Mouse (Mus musculus): ENCODE measurements around the gene Zswim5. TPM values are rescaled to one million over a fixed set of nuclear protein-coding genes. Genes with fewer than 3 reads are reported as not detected.

Gene Zswim5
- 0.12 TPM for total RNA-seq (2023)

DNA sequence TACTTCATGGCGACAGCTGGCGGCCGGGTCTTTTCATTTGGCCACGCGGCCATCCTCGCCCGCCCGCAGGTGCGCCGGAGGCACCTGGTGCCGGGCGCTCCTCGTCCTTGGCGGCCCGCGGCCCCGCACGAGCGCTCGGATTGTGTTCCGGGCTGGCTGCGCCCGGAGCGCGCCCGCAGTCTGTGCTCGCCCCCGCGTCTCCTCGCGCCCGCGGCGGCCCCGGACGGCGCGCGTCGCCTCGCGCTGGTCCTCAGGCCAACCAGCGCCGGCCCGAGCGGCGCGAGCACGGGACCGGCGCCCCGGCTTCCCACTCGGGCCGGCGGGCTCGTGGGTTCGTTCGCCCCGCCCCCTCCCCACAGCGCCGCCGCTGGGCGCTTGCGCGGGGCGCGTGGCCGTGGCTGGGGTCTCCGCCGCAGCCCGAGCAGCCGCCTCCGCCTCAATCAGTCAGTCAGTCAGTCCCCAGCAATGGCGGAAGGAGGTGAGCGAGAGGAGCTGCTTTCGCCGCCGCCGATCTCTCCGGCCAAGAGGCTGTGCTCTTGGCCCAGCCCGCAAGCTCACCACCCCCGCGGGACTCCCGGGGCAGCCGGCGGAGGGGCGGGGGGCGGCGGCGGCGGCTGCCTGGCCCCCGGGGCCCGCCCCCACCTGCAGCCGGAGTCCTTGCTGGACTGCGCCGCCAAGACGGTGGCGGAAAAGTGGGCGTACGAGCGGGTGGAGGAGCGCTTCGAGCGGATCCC is at the start of gene Zswim5:
Zswim5 (plus strand) TSS at position 382 of the 734 bp plus-strand sequence.

DNA sequence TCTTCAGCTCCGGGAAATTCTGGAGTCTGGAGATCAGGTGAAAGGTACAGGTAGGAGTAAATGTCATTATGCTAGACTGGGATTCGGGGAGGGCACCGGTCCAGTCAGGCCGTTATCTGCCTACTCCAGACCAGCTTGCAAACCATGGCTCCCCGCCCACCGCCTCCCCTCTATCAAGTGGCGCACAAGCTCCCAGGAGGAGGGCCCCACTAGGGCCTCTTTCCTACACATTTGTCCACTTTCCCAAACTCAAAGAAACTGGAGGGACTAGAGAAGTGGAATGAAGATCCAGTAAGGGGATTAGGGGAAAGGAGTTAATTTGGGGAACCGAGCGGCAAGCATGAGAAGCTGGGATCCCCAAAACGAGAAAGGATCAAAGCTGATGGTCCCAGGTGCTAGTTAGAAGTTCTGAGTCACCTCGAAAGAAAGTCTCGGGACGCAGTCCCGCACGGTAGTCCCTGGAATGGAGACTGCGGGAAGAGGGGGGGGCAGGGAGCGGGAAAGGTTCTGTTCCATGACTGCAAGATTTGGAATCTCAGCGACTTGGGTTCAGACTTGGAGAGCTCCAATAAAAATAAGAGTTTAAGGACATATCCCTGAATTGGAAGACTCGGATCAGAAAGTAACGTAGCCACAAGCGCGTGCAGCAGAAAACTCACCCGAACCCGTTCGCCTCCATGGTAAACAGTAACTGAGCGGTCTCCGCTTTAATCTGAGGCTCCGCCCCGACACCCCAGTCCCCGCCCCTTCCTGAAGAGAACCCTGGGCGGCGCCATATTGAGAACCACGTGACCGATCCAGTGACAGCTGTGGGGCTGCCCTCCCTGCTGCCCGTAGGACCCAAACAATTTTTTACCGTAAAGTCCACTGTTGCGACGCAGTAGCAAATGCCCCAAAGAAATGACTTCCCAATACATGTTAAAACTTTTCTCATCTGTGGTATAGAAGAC is 116.8 kb downstream of the Zswim5 start, which contains the start of gene Urod:
Urod (minus strand) TSS at position 742 of the 950 bp plus-strand sequence.

DNA sequence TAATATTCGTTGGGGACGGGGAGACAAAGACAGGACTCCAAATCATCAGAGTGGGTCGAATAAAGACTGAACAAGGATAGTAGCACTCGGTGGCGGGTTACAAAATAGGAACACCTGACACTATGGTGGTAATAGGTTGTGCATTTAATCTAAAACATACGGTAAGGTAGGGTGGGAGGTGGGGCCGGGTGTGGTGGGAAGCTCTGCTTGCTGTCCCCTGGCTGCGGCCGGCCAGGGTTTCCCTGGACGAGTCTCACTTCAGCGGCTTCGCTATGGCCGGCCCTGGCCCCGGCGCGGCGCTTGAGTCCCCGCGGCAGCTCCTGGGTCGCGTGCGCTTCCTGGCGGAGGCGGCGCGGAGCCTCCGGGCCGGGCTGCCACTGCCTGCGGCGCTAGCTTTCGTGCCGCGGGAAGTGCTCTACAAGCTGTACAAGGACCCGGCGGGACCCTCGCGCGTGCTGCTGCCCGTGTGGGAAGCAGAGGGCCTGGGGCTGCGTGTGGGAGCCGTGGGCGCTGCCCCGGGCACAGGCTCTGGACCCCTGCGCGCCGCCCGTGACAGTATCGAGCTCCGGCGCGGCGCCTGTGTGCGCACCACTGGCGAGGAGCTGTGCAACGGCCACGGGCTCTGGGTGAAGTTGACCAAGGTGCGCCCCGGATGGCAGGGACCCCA is 118.1 kb downstream of the Zswim5 start, which contains the start of gene Hectd3:
Hectd3 (plus strand) TSS at position 187 of the 667 bp plus-strand sequence.

DNA sequence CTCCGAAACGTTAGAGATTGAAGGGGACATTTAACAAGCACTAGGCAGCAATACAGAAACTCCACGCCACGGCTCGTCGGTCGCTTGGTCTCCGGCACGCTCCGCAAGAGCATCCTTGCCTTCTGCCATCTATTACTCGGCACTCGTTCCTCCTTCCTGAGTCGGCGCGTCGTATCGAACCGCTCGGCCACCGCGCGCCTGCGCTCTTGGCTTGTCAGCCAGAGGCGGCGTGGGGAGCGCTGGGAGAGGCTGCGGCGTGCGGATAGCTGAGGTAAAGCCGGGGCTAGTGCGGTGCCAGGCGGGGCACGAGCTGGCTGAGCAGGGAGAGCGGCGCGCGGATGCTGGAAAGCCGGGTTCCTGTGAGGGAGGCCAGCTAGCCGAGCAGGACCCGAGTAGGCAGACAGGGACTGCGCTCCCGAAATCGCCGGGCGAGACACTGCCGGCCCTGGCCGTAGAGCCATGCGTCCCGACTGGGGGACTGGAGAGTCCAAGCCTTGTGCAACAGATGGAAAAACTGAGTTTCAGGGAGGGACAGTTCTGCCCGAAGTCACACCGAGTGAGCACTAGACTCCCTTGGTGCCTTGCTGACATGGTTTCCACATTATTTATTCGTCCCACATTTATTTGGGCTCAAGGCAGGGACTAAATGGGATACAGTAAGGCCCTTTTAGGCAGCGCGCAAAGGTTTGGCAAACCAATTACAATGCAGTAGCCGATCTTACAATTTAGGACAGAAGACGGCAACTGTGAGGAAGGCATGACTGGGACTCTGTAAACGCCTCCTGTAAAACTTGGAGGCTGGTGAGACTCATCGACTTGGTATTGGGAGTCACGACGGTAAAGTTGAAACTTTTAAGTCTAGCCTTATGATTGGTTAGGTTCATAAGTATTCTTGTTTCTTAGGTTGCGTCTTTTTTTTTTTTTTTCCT is 142.3 kb downstream of the Zswim5 start, which contains the start of gene Eif2b3:
Eif2b3 (plus strand) TSS at position 197 of the 929 bp plus-strand sequence.

Other genes with a start within 250 kb of the Zswim5 start
- 91.3 TPM for gene Nasp, start 249.4 kb upstream of the Zswim5 start, total RNA-seq (2023)
- gene Akr1a1, start 225.7 kb upstream of the Zswim5 start, total RNA-seq (2023), result 191 TPM
- 162 TPM for gene Prdx1, start 191.8 kb upstream of the Zswim5 start, total RNA-seq (2023)
- gene Mmachc, start 169.0 kb upstream of the Zswim5 start, total RNA-seq (2023), result 4.8 TPM
- gene Ccdc163, start 168.9 kb upstream of the Zswim5 start, total RNA-seq (2023), result 15.5 TPM
- 7.7 TPM for gene Tesk2, start 156.4 kb upstream of the Zswim5 start, total RNA-seq (2023)
- gene Toe1, start 69.7 kb upstream of the Zswim5 start, total RNA-seq (2023), result 53.9 TPM
- 14.4 TPM for gene Mutyh, start 69.7 kb upstream of the Zswim5 start, total RNA-seq (2023)
- gene Hpdl, start 55.7 kb upstream of the Zswim5 start, total RNA-seq (2023), result not detected
- 47.8 TPM for gene Urod, start 117.0 kb downstream of the Zswim5 start, total RNA-seq (2023)
- gene Hectd3, start 117.9 kb downstream of the Zswim5 start, total RNA-seq (2023), result 38.4 TPM
- 25.8 TPM for gene Eif2b3, start 142.0 kb downstream of the Zswim5 start, total RNA-seq (2023)
- gene Ptch2, start 218.7 kb downstream of the Zswim5 start, total RNA-seq (2023), result not detected
- gene Btbd19, start 248.3 kb downstream of the Zswim5 start, total RNA-seq (2023), result 29.3 TPM
- gene Tctex1d4, start 249.4 kb downstream of the Zswim5 start, total RNA-seq (2023), result not detected